Mouse (Mus musculus) gastrocnemius, postnatal 36 days (tissue): ENCODE results near the gene Msx3. TPM values are rescaled to one million over a fixed set of nuclear protein-coding genes. Genes with fewer than 3 reads are reported as not detected.

Experiments used
- DNase-seq, 2 experiments: peaks; one replicate each; pipeline ENCODE4 v3.0.0; 2022
- intact Hi-C: fragments of 180-260 bp; cut with DNase I; formaldehyde crosslinking; loops from one replicate; pipeline ENCODE4 v1.15.1; 2025
- total RNA-seq, 2 experiments: library from RNA; stranded (reverse); gene quantifications; 2 replicates each; pipeline ENCODE4 v1.2.3; 2021

The Msx3 gene
- total RNA-seq, 2 experiments from 2014 or later, result not detected

GRCm38 (mm10) chr7:140059601-140060000 lies 10.7 kb upstream of the Msx3 start:
- no peak for DNase-seq
- intact Hi-C loops, result no loop called here

DNA sequence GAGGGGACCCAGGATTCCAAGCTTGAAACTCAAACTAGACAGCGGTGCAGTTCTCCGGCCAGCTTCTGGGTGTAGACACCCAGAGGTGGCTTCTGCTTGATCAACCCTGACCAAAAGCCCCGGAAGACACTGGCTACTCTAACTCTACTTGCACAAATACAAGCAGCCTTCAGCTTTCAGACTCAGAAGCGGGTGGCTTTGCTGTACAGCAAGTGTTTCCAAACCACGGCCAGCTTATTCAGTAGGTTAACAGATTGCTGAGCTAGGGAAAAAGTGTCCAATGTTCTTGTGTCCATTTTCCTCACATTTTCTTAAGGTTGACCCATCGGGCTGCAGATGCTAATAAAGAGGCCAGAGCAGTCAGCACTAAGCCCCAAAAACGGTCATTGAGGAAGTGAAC lies 9.6 kb upstream of the Msx3 start:
- no peak for DNase-seq
- intact Hi-C loops, result no loop called here

- no peak for DNase-seq
- intact Hi-C loops, result no loop called here
Observed at GRCm38 (mm10) chr7:140057413-140058407, 8.8 kb upstream of the Msx3 start.

GRCm38 (mm10) chr7:140054124-140054523 lies 5.2 kb upstream of the Msx3 start:
- intact Hi-C loops, result no loop called here
- no peak for DNase-seq

- intact Hi-C loops, result no loop called here
- no peak for DNase-seq
Observed at GRCm38 (mm10) chr7:140049115-140049689, 313 bp upstream of the Msx3 start.

GRCm38 (mm10) chr7:140047811-140048311 lies 1.0 kb downstream of the Msx3 start:
- DNase-seq, result no peak

DNA sequence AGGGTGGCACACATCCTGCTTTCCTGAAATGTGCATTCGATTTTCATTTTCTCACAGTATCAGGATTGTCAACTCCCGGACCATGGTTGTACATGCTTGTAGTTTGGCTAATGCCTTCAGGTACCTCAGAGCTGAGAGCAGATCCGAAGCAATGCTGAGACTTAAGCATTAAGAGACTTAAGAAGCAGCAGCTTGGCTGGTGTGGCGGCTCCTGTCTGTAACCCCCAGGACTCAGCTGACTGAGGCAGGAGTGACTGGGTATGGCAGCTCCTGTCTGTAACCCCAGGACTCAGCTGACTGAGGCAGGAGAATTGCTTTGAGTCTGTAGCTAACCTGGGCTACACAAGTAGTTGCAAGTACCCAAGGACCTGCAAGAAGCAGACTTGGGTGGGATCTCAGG lies 3.3 kb downstream of the Msx3 start:
- no peak for DNase-seq
- intact Hi-C loops, result no loop called here

More at GRCm38 (mm10) chr7:140047811-140048311, 1.0 kb downstream of the Msx3 start:
- intact Hi-C loops, result no loop called here

DNA sequence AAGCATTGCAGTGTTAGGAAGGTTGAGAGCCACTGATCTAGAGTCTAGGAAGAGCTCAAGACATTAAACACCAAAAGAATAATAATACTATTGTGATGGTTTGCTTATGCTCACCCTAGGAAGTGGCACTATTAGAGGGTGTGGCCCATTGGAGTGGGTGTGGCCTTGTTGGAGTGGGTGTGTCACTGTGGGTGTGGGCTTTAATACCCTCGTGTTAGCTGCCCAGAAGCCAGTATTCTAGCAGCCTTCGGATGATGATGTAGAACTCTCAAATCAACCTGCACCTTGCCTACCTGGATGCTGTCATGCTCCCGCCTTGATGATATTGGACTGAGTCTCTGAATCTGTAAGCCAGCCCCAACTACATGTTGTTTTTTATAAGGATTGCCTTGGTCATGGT lies 6.2 kb downstream of the Msx3 start:
- no peak for DNase-seq
- intact Hi-C loops, result no loop called here

- intact Hi-C loops, result no loop called here
- no peak for DNase-seq
Observed at GRCm38 (mm10) chr7:140037171-140037555, 11.7 kb downstream of the Msx3 start.

- intact Hi-C loops, result no loop called here
- peak; percentile 95 for DNase-seq
Observed at GRCm38 (mm10) chr7:140036281-140037170, 12.4 kb downstream of the Msx3 start, which contains the start of the genes Zfp511 and Tubgcp2. Gene Zfp511, plus strand, starts transcription at chr7:140036391. Gene Tubgcp2, minus strand, starts transcription at chr7:140036669.

GRCm38 (mm10) chr7:140035456-140035855 lies 13.4 kb downstream of the Msx3 start:
- DNase-seq, result no peak
- intact Hi-C loops, result no loop called here

DNA sequence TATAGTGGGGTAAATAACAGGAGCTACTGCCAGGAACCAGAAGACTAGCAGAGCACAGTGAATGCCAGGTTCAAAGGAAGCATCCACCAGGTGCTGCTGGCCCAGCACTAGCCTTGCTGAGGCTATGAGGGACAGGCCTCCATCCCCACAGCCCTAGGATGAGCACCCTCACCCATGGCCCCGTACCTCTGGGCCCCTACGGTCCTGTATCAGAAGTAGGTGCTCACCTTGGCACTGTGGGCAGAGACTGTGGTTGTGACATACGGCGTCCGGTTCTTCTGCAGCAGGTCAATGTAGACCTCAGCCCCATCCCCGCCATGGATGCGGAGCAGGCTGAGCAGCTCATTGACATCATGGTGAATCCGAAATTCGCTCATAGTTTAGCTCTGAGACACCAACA lies 15.5 kb downstream of the Msx3 start:
- no peak for DNase-seq
- intact Hi-C loops, result no loop called here

GRCm38 (mm10) chr7:140032366-140032765 lies 16.5 kb downstream of the Msx3 start:
- no peak for DNase-seq
- intact Hi-C loops, result no loop called here

DNA sequence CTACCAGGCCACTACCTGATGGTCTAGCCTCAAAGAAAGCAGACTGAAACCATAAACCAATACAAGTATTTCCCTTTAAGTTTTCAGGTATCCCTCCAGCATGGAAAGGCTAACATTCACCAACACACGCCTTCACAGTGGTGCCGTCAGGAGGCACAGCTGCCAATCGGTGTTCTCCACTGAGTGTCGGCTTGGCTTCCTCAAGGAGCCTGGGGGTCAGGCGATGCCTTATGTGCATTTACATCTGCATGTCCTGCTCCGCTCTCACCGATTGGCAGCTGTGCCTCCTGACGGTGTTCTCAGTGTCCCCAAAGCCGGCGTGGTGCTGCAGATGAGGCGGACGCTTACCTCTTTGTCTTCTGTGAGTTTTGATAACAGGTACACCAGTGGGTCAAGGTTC lies 17.1 kb downstream of the Msx3 start:
- no peak for DNase-seq
- intact Hi-C loops, result no loop called here

DNA sequence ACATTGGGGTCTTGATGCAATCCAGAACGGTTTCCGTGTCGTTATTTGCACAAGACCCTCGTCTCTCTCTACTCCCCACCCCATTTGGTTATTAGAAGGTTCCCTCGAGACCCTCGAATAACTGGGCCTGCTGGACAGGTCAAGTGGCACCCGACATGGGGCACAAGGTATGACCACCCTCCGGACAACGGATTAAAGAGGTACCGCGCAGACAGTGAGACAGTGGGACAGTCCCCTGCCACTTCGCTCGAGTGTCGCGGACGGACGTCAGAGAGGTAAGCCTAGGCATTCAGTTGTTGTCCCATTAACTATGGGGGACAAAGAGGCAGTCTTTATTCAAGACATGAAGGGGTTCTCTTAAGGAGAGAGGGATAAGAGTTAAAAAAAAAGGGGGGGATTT lies 37.6 kb downstream of the Msx3 start:
- intact Hi-C loops, result no loop called here
- DNase-seq, result peak in 1 of 2 experiments; percentile 3

- intact Hi-C loops, result no loop called here
- peak in 1 of 2 experiments; percentile 7 for DNase-seq
Observed at GRCm38 (mm10) chr7:140007781-140008180, 41.1 kb downstream of the Msx3 start.

GRCm38 (mm10) chr7:140006861-140007611 lies 41.9 kb downstream of the Msx3 start:
- peak in 1 of 2 experiments; percentile 5 for DNase-seq
- intact Hi-C loops, result no loop called here

DNA sequence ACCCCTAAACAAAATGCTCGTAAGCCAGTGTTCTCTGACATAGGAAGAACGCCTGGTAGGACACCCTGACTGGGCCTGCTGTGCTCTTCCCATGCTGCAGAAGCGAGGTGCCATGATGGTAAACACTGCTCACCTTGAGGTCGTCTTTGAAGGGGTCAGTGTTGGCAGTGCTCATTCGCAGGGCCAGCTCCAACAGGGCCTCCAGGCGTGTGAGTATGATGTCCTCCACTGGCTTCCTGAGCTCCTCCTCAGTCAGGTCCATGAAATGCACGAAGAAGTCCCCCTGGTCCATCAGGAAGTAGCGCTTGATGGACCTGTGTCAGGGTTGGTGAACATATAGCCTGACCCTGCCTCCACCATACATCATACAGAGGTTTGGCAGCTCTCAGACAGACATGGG lies 44.2 kb downstream of the Msx3 start:
- no peak for DNase-seq
- intact Hi-C loops, result no loop called here

GRCm38 (mm10) chr7:140001086-140001740 lies 47.7 kb downstream of the Msx3 start:
- no peak for DNase-seq
- intact Hi-C loops, result no loop called here
